Mouse (Mus musculus): ENCODE data around the gene Hif1an.

DNA sequence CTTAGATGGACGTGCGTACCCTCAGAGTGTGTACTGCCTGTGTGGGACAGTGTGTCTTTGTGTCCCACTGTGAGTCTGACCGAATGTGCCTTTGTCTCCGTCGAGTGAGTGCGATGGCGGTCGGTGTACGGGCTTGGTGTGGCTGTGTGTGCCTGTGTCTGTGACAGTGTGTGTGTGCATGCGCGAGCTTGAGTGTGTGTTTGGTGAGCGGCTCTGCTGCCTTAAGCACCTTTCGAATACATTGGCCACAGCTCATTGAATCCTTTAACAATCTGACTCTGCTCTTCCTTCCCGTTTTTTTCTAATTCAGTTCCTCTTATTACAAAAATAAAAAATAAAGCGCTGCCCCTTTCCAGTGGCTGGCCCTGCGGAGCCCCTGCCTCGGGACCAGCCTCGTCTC, 28.3 kb downstream of the Hif1an start:
- TF ChIP-seq EP300 (IDR thresholded peaks at IDR 0.05; ENCODE audit: low read depth), result no peak
- TF ChIP-seq CTCF (IDR thresholded peaks at IDR 0.05; ENCODE audit: low read depth), result no peak
